ENCODE assay signal across 30 mouse cellular contexts in genomic region chr14:77451916-77452315, GRCm38 (mm10).
DNase-seq lines count a peak whose midpoint lies in the region; ATAC-seq lines count a peak whose summit lies in the region.
"Had no signal": no experiment of that assay in that cellular context is flagged by ENCODE, and none has a peak within 500 bp of the region (broad histone marks: within the 10 kb centered on the region; RNA-seq: fewer than 3 reads in every experiment).

No protein-coding gene starts in this region.

- H3K4me2 ChIP-seq in forebrain, embryonic 16.5 days (ENCODE audit: low read length): no peak overlapping the region
- H3K4me2 ChIP-seq in forebrain, embryonic 11.5 days (ENCODE audit: low read depth, low read length, severe bottlenecking): no peak overlapping the region
- H3K4me2 ChIP-seq in hindbrain, embryonic 12.5 days (replicated peaks): no peak overlapping the region
- H3K4me2 ChIP-seq in hindbrain, embryonic 11.5 days (replicated peaks; ENCODE audit: low read depth, low read length): no peak overlapping the region
- H3K4me2 ChIP-seq in midbrain, embryonic 16.5 days (ENCODE audit: low read length): no peak overlapping the region
- H3K4me2 ChIP-seq in midbrain, embryonic 14.5 days (ENCODE audit: low read length): no peak overlapping the region
- H3K4me2 ChIP-seq in neural tube, embryonic 15.5 days: no peak overlapping the region
- H3K4me2 ChIP-seq: embryonic facial prominence, embryonic 13.5 days; forebrain, embryonic 15.5 days; heart, embryonic 13.5 days; hindbrain, embryonic 14.5 days had no signal

- WGBS in forebrain, embryonic 16.5 days: 96% methylated on average over 4 of the region's 4 CpGs
- WGBS in forebrain, embryonic 11.5 days: 88% methylated on average over 4 of the region's 4 CpGs
- WGBS in hindbrain, embryonic 12.5 days: 82% methylated on average over 4 of the region's 4 CpGs
- 76% methylated on average over 4 of the region's 4 CpGs for WGBS in hindbrain, embryonic 11.5 days
- WGBS in midbrain, embryonic 16.5 days: 86% methylated on average over 4 of the region's 4 CpGs
- WGBS in midbrain, embryonic 14.5 days: 88% methylated on average over 4 of the region's 4 CpGs
- WGBS in neural tube, embryonic 15.5 days: 88% methylated on average over 4 of the region's 4 CpGs

- H3K27me3 ChIP-seq in forebrain, embryonic 16.5 days (replicated peaks; ENCODE audit: control insufficient read depth, insufficient read depth, low read length): no peaks in the 10 kb centered on the region
- no peaks in the 10 kb centered on the region for H3K27me3 ChIP-seq in forebrain, embryonic 11.5 days (ENCODE audit: control insufficient read depth, insufficient read depth, low read length)
- no peaks in the 10 kb centered on the region for H3K27me3 ChIP-seq in hindbrain, embryonic 12.5 days
- no peaks in the 10 kb centered on the region for H3K27me3 ChIP-seq in hindbrain, embryonic 11.5 days (ENCODE audit: control insufficient read depth, insufficient read depth, low read length)
- H3K27me3 ChIP-seq in midbrain, embryonic 16.5 days (ENCODE audit: control insufficient read depth, insufficient read depth, low read depth, low read length): no peaks in the 10 kb centered on the region
- H3K27me3 ChIP-seq in midbrain, embryonic 14.5 days (ENCODE audit: control insufficient read depth, insufficient read depth, low read length): no peaks in the 10 kb centered on the region
- no peaks in the 10 kb centered on the region for H3K27me3 ChIP-seq in neural tube, embryonic 15.5 days (replicated peaks)
- H3K27me3 ChIP-seq: CH12.LX; embryonic facial prominence, embryonic 13.5 days; forebrain, embryonic 15.5 days; heart, embryonic 13.5 days had no signal

- DNase-seq in forebrain, embryonic 11.5 days (ENCODE audit: low spot score): no peak
- no peak for DNase-seq in hindbrain, embryonic 11.5 days (ENCODE audit: low spot score)
- no peak for DNase-seq in midbrain, embryonic 14.5 days
- DNase-seq in Muller cell, postnatal 12 days (ENCODE audit: inconsistent ontology term): no peak
- DNase-seq: adrenal gland, adult 8-10 months; adrenal gland, postnatal 25 days; B cell, adult 2 months; cerebellum, adult 11-12 months; cerebellum, adult 8-10 months; cerebellum, postnatal 10 days; cerebellum, postnatal 36 days; embryo, embryonic 11 days; gastrocnemius, postnatal 10 days; gastrocnemius, postnatal 36 days; heart, postnatal 14 days had no signal

- no peak overlapping the region for H3K27ac ChIP-seq in forebrain, embryonic 16.5 days (ENCODE audit: low read length)
- no peak overlapping the region for H3K27ac ChIP-seq in forebrain, embryonic 11.5 days (ENCODE audit: low read depth, low read length)
- H3K27ac ChIP-seq in hindbrain, embryonic 12.5 days: no peak overlapping the region
- no peak overlapping the region for H3K27ac ChIP-seq in hindbrain, embryonic 11.5 days (ENCODE audit: low read depth, low read length)
- no peak overlapping the region for H3K27ac ChIP-seq in midbrain, embryonic 16.5 days (ENCODE audit: low read length)
- H3K27ac ChIP-seq in midbrain, embryonic 14.5 days (replicated peaks; ENCODE audit: low read depth, low read length): no peak overlapping the region
- H3K27ac ChIP-seq in neural tube, embryonic 15.5 days (replicated peaks): no peak overlapping the region
- H3K27ac ChIP-seq: embryonic facial prominence, embryonic 10.5 days; embryonic facial prominence, embryonic 13.5 days; forebrain, embryonic 15.5 days; heart, embryonic 13.5 days; hindbrain, embryonic 14.5 days; hindbrain, postnatal 0 days had no signal

- H3K4me1 ChIP-seq in forebrain, embryonic 16.5 days (replicated peaks; ENCODE audit: control insufficient read depth, insufficient read depth, low read length): peaks cover 14% of the 10 kb centered on the region
- H3K4me1 ChIP-seq in forebrain, embryonic 11.5 days (replicated peaks; ENCODE audit: control insufficient read depth, insufficient read depth, low read length): no peaks in the 10 kb centered on the region
- no peaks in the 10 kb centered on the region for H3K4me1 ChIP-seq in hindbrain, embryonic 12.5 days
- H3K4me1 ChIP-seq in hindbrain, embryonic 11.5 days (replicated peaks; ENCODE audit: control insufficient read depth, insufficient read depth, low read length): no peaks in the 10 kb centered on the region
- no peaks in the 10 kb centered on the region for H3K4me1 ChIP-seq in midbrain, embryonic 16.5 days (ENCODE audit: control insufficient read depth, insufficient read depth, low read length)
- H3K4me1 ChIP-seq in midbrain, embryonic 14.5 days (ENCODE audit: control insufficient read depth, insufficient read depth, low read length): 0 out of 2 replicates have a peak, but pooled peaks cover 5% of the 10 kb centered on the region
- H3K4me1 ChIP-seq in neural tube, embryonic 15.5 days: peaks cover 5% of the 10 kb centered on the region; the same call in 1 of the 2 replicates
- H3K4me1 ChIP-seq: embryonic facial prominence, embryonic 10.5 days had no signal

- ATAC-seq in forebrain, embryonic 16.5 days: peak; percentile 16; the same call in 1 of the 2 replicates
- no peak for ATAC-seq in forebrain, embryonic 11.5 days (replicated peaks; ENCODE audit: low FRiP score)
- peak; percentile 19; the same call in 1 of the 2 replicates for ATAC-seq in hindbrain, embryonic 12.5 days (ENCODE audit: low FRiP score)
- no peak; the same call in 1 of the 2 replicates for ATAC-seq in hindbrain, embryonic 11.5 days (ENCODE audit: low FRiP score)
- 0 out of 2 replicates have a peak, but pooled peaks have one; percentile 21 for ATAC-seq in midbrain, embryonic 16.5 days
- ATAC-seq in midbrain, embryonic 14.5 days (ENCODE audit: low FRiP score, low TSS enrichment): no peak
- ATAC-seq in neural tube, embryonic 15.5 days (ENCODE audit: low FRiP score): peak; percentile 45; the same call in 1 of the 2 replicates
- ATAC-seq: activated CD4-positive, CD25-positive, alpha-beta regulatory T cell, adult 4 months; forebrain, embryonic 15.5 days; hindbrain, postnatal 0 days; inflammation-experienced regulatory T-cells, adult 6 months; intestine, embryonic 16.5 days had no signal

- no peaks in the 10 kb centered on the region for H3K9me3 ChIP-seq in forebrain, embryonic 16.5 days (ENCODE audit: control insufficient read depth, low read length)
- no peaks in the 10 kb centered on the region for H3K9me3 ChIP-seq in forebrain, embryonic 11.5 days (ENCODE audit: control insufficient read depth, low read length)
- H3K9me3 ChIP-seq in hindbrain, embryonic 12.5 days (replicated peaks): no peaks in the 10 kb centered on the region
- no peaks in the 10 kb centered on the region for H3K9me3 ChIP-seq in hindbrain, embryonic 11.5 days (ENCODE audit: control insufficient read depth, low read length)
- H3K9me3 ChIP-seq in midbrain, embryonic 16.5 days (replicated peaks; ENCODE audit: control insufficient read depth, low read length, poor library complexity, severe bottlenecking): no peaks in the 10 kb centered on the region
- H3K9me3 ChIP-seq in midbrain, embryonic 14.5 days (ENCODE audit: control insufficient read depth, low read length): no peaks in the 10 kb centered on the region
- H3K9me3 ChIP-seq in neural tube, embryonic 15.5 days (replicated peaks): no peaks in the 10 kb centered on the region
- H3K9me3 ChIP-seq: embryonic facial prominence, embryonic 10.5 days; embryonic facial prominence, embryonic 13.5 days; forebrain, embryonic 15.5 days; heart, embryonic 13.5 days had no signal

- H3K4me3 ChIP-seq in forebrain, embryonic 16.5 days (replicated peaks; ENCODE audit: low read length): no peak overlapping the region
- no peak overlapping the region for H3K4me3 ChIP-seq in forebrain, embryonic 11.5 days (ENCODE audit: low read depth, low read length)
- H3K4me3 ChIP-seq in hindbrain, embryonic 12.5 days: no peak overlapping the region
- H3K4me3 ChIP-seq in hindbrain, embryonic 11.5 days (ENCODE audit: low read depth, low read length): no peak overlapping the region
- H3K4me3 ChIP-seq in midbrain, embryonic 16.5 days (ENCODE audit: low read depth, low read length): no peak overlapping the region
- H3K4me3 ChIP-seq in midbrain, embryonic 14.5 days (replicated peaks; ENCODE audit: low read depth, low read length): no peak overlapping the region
- H3K4me3 ChIP-seq in neural tube, embryonic 15.5 days (replicated peaks): no peak overlapping the region
- H3K4me3 ChIP-seq: embryonic facial prominence, embryonic 10.5 days; embryonic facial prominence, embryonic 13.5 days; erythroblast, embryonic 14.5 days; forebrain, embryonic 15.5 days; heart, embryonic 13.5 days had no signal

- no peak overlapping the region for H3K9ac ChIP-seq in forebrain, embryonic 16.5 days (replicated peaks; ENCODE audit: low read depth, low read length)
- no peak overlapping the region for H3K9ac ChIP-seq in forebrain, embryonic 11.5 days (ENCODE audit: low read length)
- no peak overlapping the region for H3K9ac ChIP-seq in hindbrain, embryonic 12.5 days
- H3K9ac ChIP-seq in hindbrain, embryonic 11.5 days (ENCODE audit: low read depth, low read length): no peak overlapping the region
- H3K9ac ChIP-seq in midbrain, embryonic 16.5 days (ENCODE audit: low read depth, low read length): no peak overlapping the region
- H3K9ac ChIP-seq in midbrain, embryonic 14.5 days (replicated peaks; ENCODE audit: low read length): no peak overlapping the region
- H3K9ac ChIP-seq in neural tube, embryonic 15.5 days (replicated peaks): no peak overlapping the region
- H3K9ac ChIP-seq: embryonic facial prominence, embryonic 13.5 days; forebrain, embryonic 15.5 days; heart, embryonic 13.5 days; hindbrain, embryonic 14.5 days had no signal

- no peaks in the 10 kb centered on the region for H3K36me3 ChIP-seq in forebrain, embryonic 16.5 days (ENCODE audit: control insufficient read depth, insufficient read depth)
- H3K36me3 ChIP-seq in forebrain, embryonic 11.5 days (ENCODE audit: control insufficient read depth, insufficient read depth, low read length): no peaks in the 10 kb centered on the region
- no peaks in the 10 kb centered on the region for H3K36me3 ChIP-seq in hindbrain, embryonic 12.5 days
- no peaks in the 10 kb centered on the region for H3K36me3 ChIP-seq in hindbrain, embryonic 11.5 days (ENCODE audit: control insufficient read depth, insufficient read depth, low read length)
- no peaks in the 10 kb centered on the region for H3K36me3 ChIP-seq in midbrain, embryonic 16.5 days (ENCODE audit: control insufficient read depth, insufficient read depth, low read length)
- H3K36me3 ChIP-seq in midbrain, embryonic 14.5 days (ENCODE audit: control insufficient read depth, insufficient read depth, low read length): no peaks in the 10 kb centered on the region
- H3K36me3 ChIP-seq in neural tube, embryonic 15.5 days: no peaks in the 10 kb centered on the region
- H3K36me3 ChIP-seq: embryonic facial prominence, embryonic 10.5 days; embryonic facial prominence, embryonic 13.5 days; forebrain, embryonic 15.5 days; heart, embryonic 13.5 days had no signal

Comparison
In these comparisons a context has a peak if more than half of its experiments do, and no peak if none do; other contexts are left out.
1. ATAC-seq: peak in forebrain, embryonic 16.5 days (single experiment), hindbrain, embryonic 12.5 days (single experiment), midbrain, embryonic 16.5 days (single experiment) and neural tube, embryonic 15.5 days (single experiment); none in forebrain, embryonic 11.5 days (single experiment), hindbrain, embryonic 11.5 days (single experiment) and midbrain, embryonic 14.5 days (single experiment).